Mouse (Mus musculus) liver, embryonic 14.5 days (tissue): ENCODE results near the gene Mrpl33. TPM values are rescaled to one million over a fixed set of nuclear protein-coding genes. Genes with fewer than 3 reads are reported as not detected.

Experiments
- ATAC-seq: fragments of 200-750 bp; cut with Nextera tagmentation; 2 replicates; pipeline ENCODE4 v1.8.0; 2017; ENCODE audit warnings: moderate number of reproducible peaks, mild to moderate bottlenecking, moderate library complexity; ENCODE audit not compliant: insufficient read depth
- DNase-seq, 3 experiments: peaks; one replicate each; pipeline ENCODE4 v3.0.0-alpha.2; 2012 to 2013; ENCODE audit warnings: low read depth in 3 of 3, low spot score in 3 of 3
- H3K27ac ChIP-seq: fragments of 300-500 bp; sonication (generic); 2 replicates; pipeline ENCODE4 v1.5.1; 2014; ENCODE audit warnings: moderate library complexity, mild to moderate bottlenecking, control low read depth, inconsistent platforms
- H3K27me3 ChIP-seq: fragments of 300-500 bp; sonication (generic); 2 replicates; pipeline ENCODE4 v1.6.1; 2014; ENCODE audit warnings: mild to moderate bottlenecking, low read length, moderate library complexity; ENCODE audit not compliant: control insufficient read depth, insufficient read depth
- H3K36me3 ChIP-seq: fragments of 300-500 bp; sonication (generic); replicated peaks from 2 replicates; pipeline ENCODE4 v1.6.1; 2014; ENCODE audit warnings: low read depth; ENCODE audit not compliant: control insufficient read depth, insufficient read depth
- H3K4me1 ChIP-seq, 2 experiments: fragments of 200-500 bp in 1 of 2; fragments of 300-500 bp in 1 of 2; sonication (generic) in 1 of 2; replicated peaks; 2 replicates each; pipeline ENCODE4 v1.6.1; 2012 to 2014; ENCODE audit warnings: antibody characterized with exemption in 1 of 2, inconsistent platforms in 1 of 2, low read length in 1 of 2; ENCODE audit not compliant: control insufficient read depth in 2 of 2, insufficient read depth in 2 of 2
- H3K4me2 ChIP-seq: fragments of 300-500 bp; sonication (generic); 2 replicates; pipeline ENCODE4 v1.6.1; 2014; ENCODE audit warnings: low read depth, mild to moderate bottlenecking, control low read depth, moderate library complexity
- H3K4me3 ChIP-seq, 2 experiments: fragments of 200-500 bp in 1 of 2; fragments of 300-500 bp in 1 of 2; sonication (generic) in 1 of 2; 2 replicates each; pipeline ENCODE4 v1.5.1; 2012 to 2014; ENCODE audit warnings: low read depth in 2 of 2, low read length in 2 of 2, mild to moderate bottlenecking in 2 of 2, control low read depth in 1 of 2, inconsistent platforms in 1 of 2, moderate library complexity in 1 of 2; ENCODE audit not compliant: insufficient read depth in 1 of 2
- H3K9ac ChIP-seq: fragments of 300-500 bp; sonication (generic); replicated peaks from 2 replicates; pipeline ENCODE4 v1.6.1; 2014; ENCODE audit warnings: mild to moderate bottlenecking, control low read depth, moderate library complexity
- H3K9me3 ChIP-seq: fragments of 300-500 bp; sonication (generic); 2 replicates; pipeline ENCODE4 v1.6.1; 2016; ENCODE audit warnings: low read length, mixed read lengths; ENCODE audit not compliant: control insufficient read depth
- CTCF ChIP-seq: IDR thresholded peaks from 2 replicates; pipeline ENCODE4 v1.5.1; 2016; ENCODE audit warnings: antibody characterized with exemption, low read depth, control low read depth
- EP300 ChIP-seq: IDR thresholded peaks from 2 replicates; pipeline ENCODE4 v1.6.1; 2016; ENCODE audit warnings: antibody characterized with exemption, low read depth
- WGBS: fragments of 180-500 bp; shearing (Covaris S2); extraction: QIAGEN DNeasy Blood & Tissue Kit; methylation state at CpG from one replicate; pipeline ENCODE4 v1.1.7; 2014; ENCODE audit not compliant: insufficient replicate concordance; 5-methylcytosine and 5-hydroxymethylcytosine counted together
- polyA plus RNA-seq, 2 experiments: library from polyadenylated mRNA; depleted of rRNA in 1 of 2; stranded (reverse) in 1 of 2; unstranded in 1 of 2; fragments of >200 nt; fragmentation: Nextera tagmentation in 1 of 2; extraction: Ambion mirVana in 1 of 2; gene quantifications; 2 replicates each; pipeline versions ENCODE4 v1.2.1 to v1.2.3; 2012 to 2014

Mrpl33 gene
- polyA plus RNA-seq, 2 experiments = 80.0 to 219 TPM

DNA sequence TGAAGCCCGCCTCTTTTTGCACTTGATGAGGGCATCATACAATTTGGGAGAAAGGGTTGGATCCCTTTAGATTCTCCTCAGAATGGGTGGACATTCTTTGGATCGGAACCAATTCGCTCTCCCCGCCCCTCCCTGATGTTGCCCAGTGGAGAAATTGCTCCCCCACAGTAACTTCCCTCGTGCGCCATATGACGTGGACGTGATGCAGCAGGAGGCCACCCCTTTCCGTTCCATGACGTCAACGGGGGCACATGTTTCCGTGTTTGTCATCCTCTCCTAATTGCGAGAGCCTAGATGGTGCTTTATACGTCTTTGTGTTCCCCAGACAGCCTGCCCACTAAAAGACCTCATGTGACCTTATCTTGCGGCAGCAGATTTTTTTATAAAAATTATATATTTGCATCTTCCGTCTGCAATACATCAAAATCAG lies 101.6 kb downstream of the Mrpl33 start:
- 1% methylated on average over 16 of the region's 16 CpGs for WGBS
- H3K4me1 ChIP-seq = peaks cover 18 to 20% of the 10 kb centered on the region in 2 experiments
- H3K9ac ChIP-seq = peak overlapping the region; percentile 61
- peak overlapping the region; percentile 68 to 84 for H3K4me3 ChIP-seq
- TF ChIP-seq EP300 (no peak), CTCF (peak; percentile 11; the same call in 1 of the 2 replicates)
- peak overlapping the region; percentile 96 for H3K4me2 ChIP-seq
- peak; percentile 84 to 88 (median 85) for DNase-seq
- peaks cover 3% of the 10 kb centered on the region for H3K36me3 ChIP-seq
- H3K27ac ChIP-seq = peak overlapping the region; percentile 97
- no peaks in the 10 kb centered on the region for H3K27me3 ChIP-seq
- H3K9me3 ChIP-seq = no peaks in the 10 kb centered on the region
- peak; percentile 75 for ATAC-seq

DNA sequence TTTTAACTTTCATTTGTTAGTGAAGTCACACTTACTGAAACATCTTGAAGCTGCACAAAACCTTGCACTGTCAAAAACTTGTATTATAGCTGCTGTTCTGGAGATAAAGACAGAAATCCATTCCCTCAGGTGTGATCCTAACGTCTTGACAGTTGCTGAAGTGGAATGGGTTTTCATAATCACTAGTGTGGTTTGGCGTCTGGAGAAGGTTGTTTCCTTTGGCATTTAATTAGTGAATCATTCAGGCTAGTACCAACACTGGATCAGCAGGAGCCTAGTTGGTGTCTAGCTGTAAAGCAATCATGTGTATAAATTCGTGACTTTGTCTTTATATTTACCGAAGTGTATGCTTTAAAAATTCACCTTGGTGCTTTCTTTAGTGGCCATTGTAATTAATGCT lies 102.2 kb downstream of the Mrpl33 start:
- Histone ChIP-seq H3K4me3 (peak overlapping the region in 1 of 2 experiments; percentile 68; a peak in 2 of 4 replicates), H3K27ac (peak overlapping the region; percentile 97), H3K36me3 (peaks cover 6% of the 10 kb centered on the region), H3K9ac (peak overlapping the region; percentile 9; the same call in 1 of the 2 replicates), H3K27me3 (no peaks in the 10 kb centered on the region), H3K4me1 (peaks cover 18 to 20% of the 10 kb centered on the region in 2 experiments), H3K9me3 (no peaks in the 10 kb centered on the region), H3K4me2 (peak overlapping the region; percentile 96)
- no peak for TF ChIP-seq CTCF
- TF ChIP-seq EP300 = no peak
- ATAC-seq (no peak), DNase-seq (no peak)
- WGBS = 47% methylated on average over 4 of the region's 4 CpGs

DNA sequence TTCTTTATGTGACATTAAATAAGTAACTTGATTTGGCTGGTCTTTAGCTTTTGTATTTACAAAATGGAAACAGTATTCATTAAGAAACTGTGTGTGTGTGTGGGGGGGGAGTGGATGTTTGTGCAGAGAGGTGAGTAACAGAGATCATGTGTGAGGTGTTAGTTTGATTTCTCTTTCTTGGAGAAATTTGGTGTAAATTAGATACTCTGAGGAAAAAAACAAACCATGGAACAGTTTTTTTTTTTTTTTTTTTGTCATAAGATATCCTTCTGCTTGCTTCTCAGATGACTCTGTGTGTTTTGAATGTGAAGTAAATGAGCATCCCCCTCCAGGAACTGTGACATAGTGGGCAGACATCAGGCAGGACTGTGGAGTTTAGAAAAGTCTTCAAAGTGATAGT lies 102.7 kb downstream of the Mrpl33 start:
- Histone ChIP-seq H3K27me3 (no peaks in the 10 kb centered on the region), H3K9ac (no peak overlapping the region), H3K9me3 (no peaks in the 10 kb centered on the region), H3K36me3 (peaks cover 9% of the 10 kb centered on the region), H3K4me2 (peak overlapping the region; percentile 96), H3K27ac (peak overlapping the region; percentile 97; the same call in 1 of the 2 replicates), H3K4me1 (peaks cover 18 to 20% of the 10 kb centered on the region in 2 experiments), H3K4me3 (no peak overlapping the region)
- no peak for ATAC-seq
- DNase-seq = no peak
- no peak for TF ChIP-seq CTCF
- TF ChIP-seq EP300 = no peak

DNA sequence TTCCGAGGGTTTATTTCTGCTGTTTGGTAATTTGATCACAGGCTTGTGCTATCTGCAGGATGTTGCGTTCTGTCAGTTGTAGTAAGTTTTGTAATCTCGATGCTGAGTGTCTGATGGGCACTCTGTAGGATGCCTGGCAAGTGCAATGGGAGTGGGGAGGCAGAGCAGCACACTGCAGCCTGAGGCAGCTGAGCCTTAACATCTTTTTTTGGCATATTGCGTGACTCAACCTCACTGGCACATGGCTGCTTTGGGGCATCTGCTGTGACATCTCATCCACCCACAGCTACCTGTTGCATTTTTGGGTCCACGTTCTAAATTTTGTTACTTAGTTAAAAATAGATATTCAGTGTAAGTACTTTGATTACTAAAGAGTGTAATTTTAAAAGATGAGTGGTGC lies 108.2 kb downstream of the Mrpl33 start:
- Histone ChIP-seq H3K4me3 (no peak overlapping the region), H3K9me3 (no peaks in the 10 kb centered on the region), H3K4me2 (no peak overlapping the region), H3K27ac (no peak overlapping the region), H3K36me3 (peaks cover 9% of the 10 kb centered on the region), H3K9ac (no peak overlapping the region), H3K27me3 (no peaks in the 10 kb centered on the region), H3K4me1 (peaks cover 5 to 8% of the 10 kb centered on the region in 2 experiments; a peak in 2 of 4 replicates)
- no peak for DNase-seq
- TF ChIP-seq EP300 = no peak
- TF ChIP-seq CTCF = no peak
- no peak for ATAC-seq
- WGBS = 80% methylated on average over 5 of the region's 5 CpGs

DNA sequence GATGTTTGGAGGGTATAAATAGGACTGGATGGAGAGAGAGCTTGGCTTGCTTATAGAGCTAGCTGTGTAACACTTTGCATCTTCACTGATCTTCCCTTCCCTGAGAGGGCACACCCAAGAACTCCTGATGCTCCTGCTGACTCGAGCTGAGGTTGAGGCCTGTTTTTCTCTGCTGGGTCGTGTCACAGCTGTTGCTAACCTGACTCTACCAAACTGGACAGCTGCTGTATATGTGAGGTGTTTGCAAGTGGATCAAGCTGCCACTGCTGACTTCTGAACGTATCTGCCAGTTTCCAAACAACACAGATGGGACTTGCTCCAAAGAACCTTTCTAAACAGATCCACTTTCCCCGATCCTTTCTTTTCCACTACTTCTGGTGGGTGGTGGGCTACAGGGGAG lies 110.1 kb downstream of the Mrpl33 start:
- H3K36me3 ChIP-seq = peaks cover 9% of the 10 kb centered on the region

More for the DNA sequence above, 110.1 kb downstream of the Mrpl33 start:
- WGBS = 74% methylated on average over 4 of the region's 4 CpGs
- no peak overlapping the region for H3K27ac ChIP-seq
- H3K4me1 ChIP-seq = peaks cover 2 to 5% of the 10 kb centered on the region in 2 experiments; a peak in 2 of 4 replicates
- H3K4me2 ChIP-seq = no peak overlapping the region
- H3K4me3 ChIP-seq = no peak overlapping the region
- no peak overlapping the region for H3K9ac ChIP-seq
- ATAC-seq (no peak), DNase-seq (no peak)
- H3K9me3 ChIP-seq = no peaks in the 10 kb centered on the region
- no peak for TF ChIP-seq CTCF
- TF ChIP-seq EP300 = no peak
- no peaks in the 10 kb centered on the region for H3K27me3 ChIP-seq
